Mouse (Mus musculus) liver, adult 2 months (tissue): ENCODE measurements at regions not wholly inside any gene's neighbourhood (a gene's known extent, or its start where the extent isn't known, plus 50 kb on each side); places are given as distances from the start of the nearest gene placed in this dataset.

Experiments
- CTCF ChIP-seq: fragments of 200-500 bp; IDR thresholded peaks from 2 replicates; pipeline ENCODE4 v1.5.1; 2011; ENCODE audit warnings: low read depth, low read length, control low read depth
- POLR2A ChIP-seq: fragments of 200-500 bp; IDR thresholded peaks from 2 replicates; pipeline ENCODE4 v1.6.1; 2011; ENCODE audit warnings: low read length, control low read depth; ENCODE audit not compliant: insufficient read depth; ENCODE audit errors: extremely low read depth

- TF ChIP-seq CTCF = no peak
- no peak for TF ChIP-seq POLR2A
Observed at GRCm38 (mm10) chr14:105819534-105819933, 77.1 kb downstream of the Spry2 start.
